Mouse (Mus musculus) embryonic facial prominence, embryonic 11.5 days (tissue): ENCODE data around the gene A330070K13Rik. TPM values are rescaled to one million over a fixed set of nuclear protein-coding genes. Genes with fewer than 3 reads are reported as not detected.

Experiments used
- ATAC-seq: fragments of 200-750 bp; cut with Nextera tagmentation; replicated peaks from 2 replicates; pipeline ENCODE4 v1.8.0; 2017; ENCODE audit warnings: low read depth; ENCODE audit not compliant: insufficient number of reproducible peaks, low FRiP score, low TSS enrichment
- DNase-seq: peaks from one replicate; pipeline ENCODE4 v3.0.0-alpha.2; 2015; ENCODE audit warnings: low spot score
- H3K27ac ChIP-seq: fragments of 300-500 bp; sonication (generic); replicated peaks from 2 replicates; pipeline ENCODE4 v1.5.1; 2014; ENCODE audit warnings: mild to moderate bottlenecking, low read depth, low read length, control low read depth
- H3K27me3 ChIP-seq: fragments of 300-500 bp; sonication (generic); 2 replicates; pipeline ENCODE4 v1.6.1; 2014; ENCODE audit warnings: mild to moderate bottlenecking, low read length, moderate library complexity, mixed read lengths; ENCODE audit not compliant: control insufficient read depth, insufficient read depth
- H3K36me3 ChIP-seq: fragments of 300-500 bp; sonication (generic); replicated peaks from 2 replicates; pipeline ENCODE4 v1.6.1; 2014; ENCODE audit warnings: low read depth, mild to moderate bottlenecking, low read length, moderate library complexity, mixed read lengths; ENCODE audit not compliant: control insufficient read depth, insufficient read depth
- H3K4me1 ChIP-seq: fragments of 300-500 bp; sonication (generic); 2 replicates; pipeline ENCODE4 v1.6.1; 2014; ENCODE audit warnings: low read length, mixed read lengths; ENCODE audit not compliant: control insufficient read depth, insufficient read depth
- H3K4me2 ChIP-seq: fragments of 300-500 bp; sonication (generic); 2 replicates; pipeline ENCODE4 v1.6.1; 2014; ENCODE audit warnings: low read depth, mild to moderate bottlenecking, control low read depth, low read length, moderate library complexity
- H3K4me3 ChIP-seq: fragments of 300-500 bp; sonication (generic); 2 replicates; pipeline ENCODE4 v1.5.1; 2014; ENCODE audit warnings: low read depth, low read length, control low read depth
- H3K9ac ChIP-seq: fragments of 300-500 bp; sonication (generic); replicated peaks from 2 replicates; pipeline ENCODE4 v1.6.1; 2014; ENCODE audit warnings: mild to moderate bottlenecking, control low read depth, low read length
- H3K9me3 ChIP-seq: fragments of 300-500 bp; sonication (generic); replicated peaks from 2 replicates; pipeline ENCODE4 v1.6.1; 2016; ENCODE audit warnings: mild to moderate bottlenecking, low read length, inconsistent platforms, mixed read lengths; ENCODE audit not compliant: control insufficient read depth
- WGBS: fragments of 180-500 bp; shearing (Covaris S2); extraction: QIAGEN DNeasy Blood & Tissue Kit; methylation state at CpG from one replicate; pipeline ENCODE4 v1.1.7; 2014; 5-methylcytosine and 5-hydroxymethylcytosine counted together
- polyA plus RNA-seq: library from polyadenylated mRNA; unstranded; fragments of >200 nt; fragmentation: Nextera tagmentation; extraction: Ambion mirVana; gene quantifications from 2 replicates; pipeline ENCODE4 v1.2.1, GENCODE M21; 2014

A330070K13Rik gene
- polyA plus RNA-seq, 1 experiment from 2014 or later: not detected

GRCm38 (mm10) chr5:130393618-130394355 lies 9.4 kb upstream of the A330070K13Rik start:
- 56% methylated on average over 8 of the region's 8 CpGs for WGBS
- H3K4me1 ChIP-seq: no peaks in the 10 kb centered on the region
- H3K9me3 ChIP-seq: no peaks in the 10 kb centered on the region
- no peak overlapping the region for H3K4me3 ChIP-seq
- no peak overlapping the region for H3K27ac ChIP-seq
- H3K36me3 ChIP-seq: no peaks in the 10 kb centered on the region
- no peak overlapping the region for H3K4me2 ChIP-seq
- ATAC-seq: no peak
- no peaks in the 10 kb centered on the region for H3K27me3 ChIP-seq
- no peak for DNase-seq
- no peak overlapping the region for H3K9ac ChIP-seq

DNA sequence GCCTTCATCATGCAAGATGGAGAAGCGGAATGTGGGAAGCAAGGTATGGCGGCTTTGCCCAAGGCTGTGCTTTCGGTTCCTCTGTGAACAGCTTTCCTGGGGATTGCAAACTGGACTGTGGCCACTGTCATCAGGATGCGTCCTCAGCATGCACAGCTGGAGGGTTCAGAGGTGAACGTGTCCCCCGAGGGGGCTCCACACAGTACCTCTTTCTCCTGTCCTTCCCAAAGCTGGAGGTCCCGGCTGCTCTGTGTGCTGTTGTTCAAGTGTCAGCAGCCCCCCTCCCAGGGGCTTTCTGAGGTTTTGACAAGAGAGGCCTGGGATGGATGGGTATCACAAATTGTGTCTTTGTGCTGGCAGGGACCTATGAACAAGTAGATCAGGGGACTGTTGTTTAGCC lies 2.0 kb upstream of the A330070K13Rik start:
- 29% methylated on average over 7 of the region's 7 CpGs for WGBS
- H3K4me2 ChIP-seq: no peak overlapping the region
- ATAC-seq: no peak; the same call in 1 of the 2 replicates
- no peaks in the 10 kb centered on the region for H3K36me3 ChIP-seq
- DNase-seq: no peak
- no peaks in the 10 kb centered on the region for H3K4me1 ChIP-seq
- 0 out of 2 replicates have a peak, but pooled peaks cover 2% of the 10 kb centered on the region for H3K27me3 ChIP-seq
- no peaks in the 10 kb centered on the region for H3K9me3 ChIP-seq
- H3K9ac ChIP-seq: no peak overlapping the region
- no peak overlapping the region for H3K27ac ChIP-seq
- no peak overlapping the region for H3K4me3 ChIP-seq

- H3K36me3 ChIP-seq: no peaks in the 10 kb centered on the region
- H3K4me3 ChIP-seq: no peak overlapping the region
- H3K27ac ChIP-seq: no peak overlapping the region
- H3K9ac ChIP-seq: no peak overlapping the region
- no peak for ATAC-seq
- H3K9me3 ChIP-seq: no peaks in the 10 kb centered on the region
- DNase-seq: no peak
- no peaks in the 10 kb centered on the region for H3K27me3 ChIP-seq
- H3K4me2 ChIP-seq: no peak overlapping the region
- 87% methylated on average over 3 of the region's 3 CpGs for WGBS
- H3K4me1 ChIP-seq: no peaks in the 10 kb centered on the region
These were observed 9.0 kb downstream of the A330070K13Rik start for GRCm38 (mm10) chr5:130375411-130375810.

DNA sequence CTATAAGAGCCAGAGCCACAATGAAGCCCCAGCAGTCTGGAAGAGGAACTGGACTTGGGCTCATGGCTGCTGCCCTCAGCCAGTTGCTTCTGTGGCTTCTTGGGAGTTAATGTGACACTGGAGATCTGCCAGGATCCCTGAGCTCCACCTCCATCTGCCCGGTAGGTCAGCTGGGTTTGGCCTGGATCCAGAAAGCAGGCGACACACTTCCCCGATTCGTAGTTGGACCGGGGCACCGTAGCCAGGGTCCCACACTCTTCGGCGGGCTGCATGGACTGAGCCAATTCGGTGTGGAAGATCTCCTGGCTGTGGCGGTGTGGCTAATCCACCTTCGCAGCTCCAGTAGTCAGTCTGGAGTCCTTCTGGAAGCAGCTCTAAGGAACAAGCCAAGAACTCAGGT lies 15.2 kb downstream of the A330070K13Rik start, which contains the start of gene Caln1:
Caln1 (plus strand) TSS at position 219 of the 400 bp plus-strand sequence.
- 86% methylated on average over 11 of the region's 11 CpGs for WGBS
- Histone ChIP-seq H3K27me3 (no peaks in the 10 kb centered on the region), H3K27ac (no peak within 1 kb of the TSS), H3K9me3 (no peaks in the 10 kb centered on the region), H3K4me2 (no peak within 1 kb of the TSS), H3K4me3 (no peak within 1 kb of the TSS), H3K9ac (no peak within 1 kb of the TSS), H3K4me1 (no peaks in the 10 kb centered on the region), H3K36me3 (no peaks in the 10 kb centered on the region)
- DNase-seq (no peak), ATAC-seq (no peak)

DNA sequence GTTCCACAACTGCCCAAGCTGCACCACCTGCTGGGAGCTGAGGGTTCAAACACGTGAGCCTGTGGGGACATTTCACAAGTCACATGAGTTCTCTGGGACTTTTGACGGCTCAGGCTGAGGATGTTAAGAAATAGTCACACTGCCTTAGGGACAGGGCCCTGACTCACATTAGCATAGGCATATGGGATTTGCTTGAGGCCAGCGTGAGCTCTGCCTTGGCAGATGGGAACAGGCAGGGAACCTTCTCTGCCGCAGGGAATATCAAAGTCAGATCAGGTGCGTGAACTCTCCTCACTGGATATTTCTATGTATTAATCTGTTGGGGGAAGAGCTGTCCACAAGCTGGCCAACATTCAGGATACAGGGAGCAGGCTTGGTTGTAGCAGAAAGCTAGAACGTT lies 16.2 kb downstream of the A330070K13Rik start:
- 75% methylated on average over 6 of the region's 6 CpGs for WGBS
- Histone ChIP-seq H3K4me1 (no peaks in the 10 kb centered on the region), H3K27ac (no peak overlapping the region), H3K27me3 (no peaks in the 10 kb centered on the region), H3K4me2 (no peak overlapping the region), H3K9me3 (no peaks in the 10 kb centered on the region), H3K4me3 (no peak overlapping the region), H3K9ac (no peak overlapping the region), H3K36me3 (no peaks in the 10 kb centered on the region)
- ATAC-seq (no peak), DNase-seq (no peak)

DNA sequence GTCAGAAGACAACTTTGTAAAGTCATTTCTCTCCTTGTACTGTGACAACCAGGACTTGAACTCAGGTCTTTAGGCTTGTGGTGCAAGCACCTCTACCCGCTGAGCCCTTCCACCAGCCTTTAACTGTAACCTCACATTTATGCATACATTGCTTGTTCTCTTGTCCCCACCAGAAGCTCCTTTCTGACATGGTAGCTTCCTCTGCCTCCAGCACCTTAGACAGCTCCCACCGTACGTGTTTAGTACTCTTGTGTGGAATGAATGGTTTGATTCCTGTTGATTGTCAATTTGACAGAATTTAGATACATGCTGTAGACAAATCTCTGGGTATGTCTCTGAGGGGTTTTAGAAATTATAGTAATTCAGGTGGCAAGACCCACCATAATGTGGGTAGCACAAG lies 20.7 kb downstream of the A330070K13Rik start:
- Histone ChIP-seq H3K27me3 (no peaks in the 10 kb centered on the region), H3K4me3 (no peak overlapping the region), H3K27ac (no peak overlapping the region), H3K4me2 (no peak overlapping the region), H3K4me1 (no peaks in the 10 kb centered on the region), H3K9me3 (no peaks in the 10 kb centered on the region), H3K9ac (no peak overlapping the region), H3K36me3 (no peaks in the 10 kb centered on the region)
- no peak for ATAC-seq
- 51% methylated on average over 3 of the region's 3 CpGs for WGBS
- peak; percentile 76 for DNase-seq

DNA sequence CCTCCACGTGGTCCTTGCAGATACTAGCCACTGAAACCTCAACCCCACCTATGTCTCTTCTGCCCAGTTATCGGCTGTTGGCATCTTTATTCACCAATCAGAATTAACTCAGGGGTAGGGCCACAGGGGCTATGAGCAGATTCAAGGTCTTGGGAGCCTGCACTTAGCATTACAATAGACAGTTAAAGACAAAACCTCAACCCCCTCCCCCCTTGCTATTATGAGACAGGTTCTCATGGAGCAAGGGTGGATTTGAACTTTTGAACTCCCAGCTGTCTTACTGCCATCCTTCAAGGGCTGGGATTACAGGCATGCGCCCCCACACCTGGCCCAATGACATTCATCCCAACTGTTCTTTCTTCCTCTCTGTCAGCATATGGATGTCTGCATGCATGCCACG lies 21.3 kb downstream of the A330070K13Rik start:
- H3K36me3 ChIP-seq: no peaks in the 10 kb centered on the region
- H3K27ac ChIP-seq: no peak overlapping the region
- no peak overlapping the region for H3K9ac ChIP-seq
- H3K27me3 ChIP-seq: no peaks in the 10 kb centered on the region
- no peaks in the 10 kb centered on the region for H3K9me3 ChIP-seq
- 70% methylated on average over 4 of the region's 4 CpGs for WGBS
- DNase-seq: no peak
- H3K4me3 ChIP-seq: no peak overlapping the region
- ATAC-seq: no peak
- H3K4me2 ChIP-seq: no peak overlapping the region
- H3K4me1 ChIP-seq: no peaks in the 10 kb centered on the region

DNA sequence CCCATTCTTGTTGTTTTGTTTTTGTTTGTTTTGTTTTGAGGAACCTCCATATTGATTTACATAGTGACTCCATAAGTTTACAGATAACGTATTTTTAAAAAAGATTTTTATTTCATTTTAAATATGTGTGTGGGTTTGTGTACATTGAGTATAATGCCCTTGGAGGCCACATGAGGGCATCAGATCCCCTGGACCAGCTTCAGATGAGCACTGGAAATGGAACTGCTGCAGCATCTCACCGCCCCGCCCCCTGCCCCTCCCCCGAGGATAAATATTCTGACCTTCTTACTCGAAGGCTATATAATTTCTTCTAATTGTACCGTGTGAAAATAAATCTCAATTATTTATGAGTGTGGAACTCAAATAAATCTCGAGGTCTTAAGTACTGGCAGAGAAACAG lies 29.2 kb downstream of the A330070K13Rik start:
- H3K27me3 ChIP-seq: no peaks in the 10 kb centered on the region
- H3K9ac ChIP-seq: no peak overlapping the region
- no peak overlapping the region for H3K4me3 ChIP-seq
- 57% methylated on average over 7 of the region's 7 CpGs for WGBS
- no peaks in the 10 kb centered on the region for H3K4me1 ChIP-seq
- no peak for ATAC-seq
- no peaks in the 10 kb centered on the region for H3K9me3 ChIP-seq
- no peak overlapping the region for H3K27ac ChIP-seq
- DNase-seq: no peak
- H3K4me2 ChIP-seq: no peak overlapping the region
- H3K36me3 ChIP-seq: no peaks in the 10 kb centered on the region
